In genomic region chr6:72322936-72323335, GRCm38 (mm10) we compare ENCODE assay signal across 37 mouse cellular contexts. TPM values are rescaled to one million over a fixed set of nuclear protein-coding genes. Genes with fewer than 3 reads are reported as not detected.
"Had no signal": no experiment of that assay in that cellular context is flagged by ENCODE, and none has a peak within 500 bp of the region (broad histone marks: within the 10 kb centered on the region; RNA-seq: fewer than 3 reads in every experiment).

No protein-coding gene starts in this region.

- H3K27me3 ChIP-seq: heart, embryonic 12.5 days; hindbrain, embryonic 12.5 days; kidney, embryonic 15.5 days; limb, embryonic 13.5 days; limb, embryonic 15.5 days had no signal

- H3K4me2 ChIP-seq: heart, embryonic 12.5 days; hindbrain, embryonic 12.5 days; hindbrain, embryonic 14.5 days; kidney, embryonic 15.5 days; limb, embryonic 13.5 days; limb, embryonic 15.5 days had no signal

- H3K9ac ChIP-seq: heart, embryonic 12.5 days; hindbrain, embryonic 12.5 days; hindbrain, embryonic 14.5 days; kidney, embryonic 15.5 days; limb, embryonic 13.5 days; limb, embryonic 15.5 days had no signal

- H3K9me3 ChIP-seq: heart, embryonic 10.5 days; heart, embryonic 12.5 days; hindbrain, embryonic 10.5 days; hindbrain, embryonic 12.5 days; kidney, embryonic 15.5 days; limb, embryonic 13.5 days; limb, embryonic 15.5 days had no signal

- H3K27ac ChIP-seq: heart, embryonic 10.5 days; hindbrain, embryonic 10.5 days; hindbrain, embryonic 12.5 days; hindbrain, embryonic 14.5 days; hindbrain, postnatal 0 days; kidney, embryonic 15.5 days; kidney, postnatal 0 days; limb, embryonic 13.5 days; limb, embryonic 15.5 days had no signal

- ATAC-seq: hindbrain, postnatal 0 days; intestine, embryonic 16.5 days had no signal

- H3K4me3 ChIP-seq: heart, embryonic 10.5 days; heart, embryonic 12.5 days; hindbrain, embryonic 10.5 days; hindbrain, embryonic 12.5 days; kidney, embryonic 15.5 days; limb, embryonic 13.5 days; limb, embryonic 15.5 days had no signal

- H3K4me1 ChIP-seq: heart, embryonic 10.5 days; hindbrain, embryonic 10.5 days; hindbrain, embryonic 12.5 days; kidney, embryonic 15.5 days; limb, embryonic 13.5 days; limb, embryonic 15.5 days had no signal

- DNase-seq: gastrocnemius, postnatal 14 days; gastrocnemius, postnatal 36 days; heart, adult 18-20 months; heart, postnatal 10 days; heart, postnatal 4 days; kidney, adult 11 months; kidney, adult 2 months; kidney, adult 9 months; kidney, postnatal 14 days; kidney, postnatal 36 days; layer of hippocampus, adult 9-11 months; layer of hippocampus, postnatal 36 days; left cerebral cortex, postnatal 4 days had no signal

RNA-seq across cellular contexts. Expression of gene Sftpb, which starts 18.5 kb away (rescaled TPM):
- total RNA-seq: gastrocnemius, adult 18-20 months; gastrocnemius, adult 8-10 months; gastrocnemius, postnatal 14 days; gastrocnemius, postnatal 36 days; granulocyte monocyte progenitor cell, adult 5-6 weeks; heart, adult 18-20 months; heart, postnatal 10 days; heart, postnatal 4 days; layer of hippocampus, adult 18-20 months; layer of hippocampus, adult 8-10 months; layer of hippocampus, postnatal 14 days; layer of hippocampus, postnatal 36 days; left cerebral cortex, adult 18-20 months; left cerebral cortex, adult 8-10 months; left cerebral cortex, postnatal 10 days; left cerebral cortex, postnatal 25 days had no signal
- polyA plus RNA-seq: heart, embryonic 12.5 days; heart, embryonic 14.5 days; hindbrain, embryonic 10.5 days; hindbrain, embryonic 12.5 days; kidney, adult 2 months; kidney, embryonic 15.5 days; kidney, postnatal 0 days; limb, embryonic 11.5 days; limb, embryonic 13.5 days; limb, embryonic 15.5 days; liver, embryonic 16.5 days had no signal
